Mouse (Mus musculus): ENCODE results near the gene Olfr418. TPM values are rescaled to one million over a fixed set of nuclear protein-coding genes. Genes with fewer than 3 reads are reported as not detected.

Olfr418 gene
- total and polyA plus RNA-seq, 3 experiments, result not detected

- Histone ChIP-seq H3K36me3 (ENCODE audit: control insufficient read depth in 1 of 2, insufficient read depth in 2 of 2, low read length in 2 of 2) (peaks cover 0 to 69% of the 10 kb centered on the region in 2 experiments; a peak in 2 of 4 replicates), H3K27ac (ENCODE audit: control insufficient read depth, low read depth, low read length) (peak overlapping the region; percentile 95), H3K9me3 (replicated peaks; ENCODE audit: insufficient read depth, low read length) (no peaks in the 10 kb centered on the region), H3K27me3 (ENCODE audit: control insufficient read depth in 1 of 2, insufficient read depth in 2 of 2, low read length in 2 of 2) (no peaks in the 10 kb centered on the region), H3K9ac (ENCODE audit: control insufficient read depth, low read depth, low read length, poor library complexity, severe bottlenecking) (peak overlapping the region; percentile 14; the same call in 1 of the 2 replicates), H3K79me2 (ENCODE audit: control insufficient read depth, insufficient read depth, low read length, poor library complexity) (no peaks in the 10 kb centered on the region), H3K4me3 (ENCODE audit: control insufficient read depth in 1 of 2, insufficient read depth in 1 of 2, low read depth in 2 of 2, low read length in 2 of 2) (no peak overlapping the region), H3K4me1 (ENCODE audit: control insufficient read depth in 1 of 2, insufficient read depth in 2 of 2, low read length in 2 of 2) (peaks cover 44 to 57% of the 10 kb centered on the region in 2 experiments)
- peak; percentile 72 for DNase-seq (ENCODE audit: low read depth, low spot score)
- TF ChIP-seq ZNF384 (IDR thresholded peaks at IDR 0.05; ENCODE audit: low read depth, low read length), result peak; percentile 21; the same call in 1 of the 2 replicates
- TF ChIP-seq POLR2AphosphoS5 (IDR thresholded peaks at IDR 0.05; ENCODE audit: borderline replicate concordance, low read depth, low read length), result no peak
- TF ChIP-seq POLR2A (IDR thresholded peaks at IDR 0.05; ENCODE audit: control insufficient read depth in 1 of 2, insufficient read depth in 1 of 2, low read depth in 1 of 2, low read length in 2 of 2, poor library complexity in 1 of 2), result no peak
- TF ChIP-seq CHD2 (IDR thresholded peaks at IDR 0.05; ENCODE audit: low read length), result no peak
- no peak for TF ChIP-seq MYC (IDR thresholded peaks at IDR 0.05; ENCODE audit: low read depth, low read length)
- no peak for TF ChIP-seq ZC3H11A (IDR thresholded peaks at IDR 0.05; ENCODE audit: low read depth, low read length)
- TF ChIP-seq ZKSCAN1 (IDR thresholded peaks at IDR 0.05; ENCODE audit: low read depth, low read length), result no peak
- peak; percentile 31; the same call in 1 of the 2 replicates for TF ChIP-seq POLR2AphosphoS2 (IDR thresholded peaks at IDR 0.05; ENCODE audit: low read length)
- TF ChIP-seq EP300 (IDR thresholded peaks at IDR 0.05; ENCODE audit: low read depth in 1 of 2, low read length in 2 of 2), result peak; percentile 93 to 95
- TF ChIP-seq JUND (IDR thresholded peaks at IDR 0.05; ENCODE audit: low read depth, low read length), result no peak
- no peak for TF ChIP-seq CTCF (IDR thresholded peaks at IDR 0.05 in 2 of 3, conservative IDR thresholded peaks at IDR 0.05 in 1 of 3; ENCODE audit: control insufficient read depth in 1 of 3, insufficient read depth in 1 of 3, low read depth in 2 of 3, low read length in 3 of 3, poor library complexity in 1 of 3, severe bottlenecking in 1 of 3)
- TF ChIP-seq TCF12 (IDR thresholded peaks at IDR 0.05; ENCODE audit: low read depth, low read length), result peak; percentile 94
- TF ChIP-seq MAX (IDR thresholded peaks at IDR 0.05; ENCODE audit: low read length), result no peak
- no peak for TF ChIP-seq UBTF (IDR thresholded peaks at IDR 0.05; ENCODE audit: borderline replicate concordance, insufficient read depth, low read depth, low read length)
- TF ChIP-seq MEF2A (IDR thresholded peaks at IDR 0.05; ENCODE audit: extremely low read depth, insufficient replicate concordance, low read depth, low read length, poor library complexity, severe bottlenecking), result peak; percentile 55; the same call in 1 of the 2 replicates
- TF ChIP-seq TBP (IDR thresholded peaks at IDR 0.05; ENCODE audit: low read depth, low read length), result no peak
- TF ChIP-seq RCOR1 (IDR thresholded peaks at IDR 0.05; ENCODE audit: low read depth, low read length), result peak; percentile 74
- 0 out of 2 replicates have a peak, but pooled peaks have one; percentile 34 for TF ChIP-seq MAZ (IDR thresholded peaks at IDR 0.05; ENCODE audit: low read depth, low read length)
- TF ChIP-seq SMC3 (IDR thresholded peaks at IDR 0.05; ENCODE audit: low read depth, low read length), result no peak
- 0 out of 2 replicates have a peak, but pooled peaks have one; percentile 13 for TF ChIP-seq HCFC1 (IDR thresholded peaks at IDR 0.05; ENCODE audit: low read depth, low read length)
- TF ChIP-seq ZMIZ1 (IDR thresholded peaks at IDR 0.05; ENCODE audit: low read depth, low read length), result 0 out of 2 replicates have a peak, but pooled peaks have one; percentile 8
- peak; percentile 58 for TF ChIP-seq USF1 (IDR thresholded peaks at IDR 0.05; ENCODE audit: low read depth, low read length)
- peak; percentile 44; the same call in 1 of the 2 replicates for TF ChIP-seq BHLHE40 (IDR thresholded peaks at IDR 0.05; ENCODE audit: borderline replicate concordance, low read depth, low read length)
- no peak for TF ChIP-seq TAL1 (IDR thresholded peaks at IDR 0.05; ENCODE audit: low read length)
- TF ChIP-seq E2F4 (IDR thresholded peaks at IDR 0.05; ENCODE audit: borderline replicate concordance, low read depth, low read length), result no peak
- TF ChIP-seq MXI1 (IDR thresholded peaks at IDR 0.05; ENCODE audit: low read depth, low read length), result peak; percentile 30; the same call in 1 of the 2 replicates
- no peak for TF ChIP-seq MYB (IDR thresholded peaks at IDR 0.05; ENCODE audit: low read depth, low read length)
- peak; percentile 96 for TF ChIP-seq ETS1 (IDR thresholded peaks at IDR 0.05; ENCODE audit: low read depth, low read length)
- no peak for TF ChIP-seq NRF1 (IDR thresholded peaks at IDR 0.05; ENCODE audit: insufficient read depth, low read depth, low read length, poor library complexity, severe bottlenecking)
- TF ChIP-seq CHD1 (IDR thresholded peaks at IDR 0.05; ENCODE audit: low read depth, low read length), result no peak
- no peak for TF ChIP-seq NELFE (IDR thresholded peaks at IDR 0.05; ENCODE audit: low read depth, low read length)
- TF ChIP-seq SIN3A (IDR thresholded peaks at IDR 0.05; ENCODE audit: low read length), result peak; percentile 80
- peak; percentile 60 for TF ChIP-seq GABPA (IDR thresholded peaks at IDR 0.05; ENCODE audit: low read depth, low read length)
- no peak for TF ChIP-seq RAD21 (IDR thresholded peaks at IDR 0.05; ENCODE audit: low read depth, low read length)
- 0 out of 2 replicates have a peak, but pooled peaks have one; percentile 26 for TF ChIP-seq ELF1 (IDR thresholded peaks at IDR 0.05; ENCODE audit: low read depth, low read length)
- peak; percentile 97 for TF ChIP-seq GATA1 (IDR thresholded peaks at IDR 0.05; ENCODE audit: low read depth, low read length)
- no peak for TF ChIP-seq KAT2A (conservative IDR thresholded peaks at IDR 0.05; ENCODE audit: low read depth, low read length)
These were observed 52.2 kb downstream of the Olfr418 start for GRCm38 (mm10) chr1:173317925-173318477.
